Mouse (Mus musculus): Measurements from ENCODE around the gene Evi5.

The Evi5 gene

DNA sequence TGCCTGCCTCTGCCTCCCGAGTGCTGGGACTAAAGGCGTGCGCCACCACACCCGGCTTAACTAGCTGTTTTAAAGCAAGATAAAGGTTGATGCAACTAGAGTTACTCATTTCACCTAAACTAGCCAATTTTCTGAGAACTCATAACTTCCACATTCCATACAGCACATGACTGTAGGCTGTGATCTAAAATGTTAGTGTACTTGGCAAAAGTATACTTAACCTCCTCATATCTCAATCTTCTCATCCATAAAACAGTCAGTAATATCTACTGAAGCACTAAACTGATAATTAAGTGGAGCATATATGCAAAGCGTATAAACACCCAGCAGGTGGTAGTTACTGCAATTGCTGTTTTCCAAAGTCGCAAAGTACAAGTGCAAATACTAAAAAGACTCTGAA is 1.6 kb downstream of the Evi5 start:
- DNase-seq (ENCODE audit: low spot score in 2 of 2), result no peak

- peak in 1 of 2 experiments; percentile 17 for DNase-seq (ENCODE audit: low spot score in 2 of 2)
Measured at GRCm38 (mm10) chr5:107869701-107870100, 5.2 kb downstream of the Evi5 start.

GRCm38 (mm10) chr5:107868905-107869424 is 5.9 kb downstream of the Evi5 start:
- peak; percentile 83 to 85 for DNase-seq (ENCODE audit: low spot score in 2 of 2)

- peak; percentile 72 for DNase-seq (ENCODE audit: low spot score in 2 of 2)
Measured at GRCm38 (mm10) chr5:107867970-107868904, 6.7 kb downstream of the Evi5 start.

DNA sequence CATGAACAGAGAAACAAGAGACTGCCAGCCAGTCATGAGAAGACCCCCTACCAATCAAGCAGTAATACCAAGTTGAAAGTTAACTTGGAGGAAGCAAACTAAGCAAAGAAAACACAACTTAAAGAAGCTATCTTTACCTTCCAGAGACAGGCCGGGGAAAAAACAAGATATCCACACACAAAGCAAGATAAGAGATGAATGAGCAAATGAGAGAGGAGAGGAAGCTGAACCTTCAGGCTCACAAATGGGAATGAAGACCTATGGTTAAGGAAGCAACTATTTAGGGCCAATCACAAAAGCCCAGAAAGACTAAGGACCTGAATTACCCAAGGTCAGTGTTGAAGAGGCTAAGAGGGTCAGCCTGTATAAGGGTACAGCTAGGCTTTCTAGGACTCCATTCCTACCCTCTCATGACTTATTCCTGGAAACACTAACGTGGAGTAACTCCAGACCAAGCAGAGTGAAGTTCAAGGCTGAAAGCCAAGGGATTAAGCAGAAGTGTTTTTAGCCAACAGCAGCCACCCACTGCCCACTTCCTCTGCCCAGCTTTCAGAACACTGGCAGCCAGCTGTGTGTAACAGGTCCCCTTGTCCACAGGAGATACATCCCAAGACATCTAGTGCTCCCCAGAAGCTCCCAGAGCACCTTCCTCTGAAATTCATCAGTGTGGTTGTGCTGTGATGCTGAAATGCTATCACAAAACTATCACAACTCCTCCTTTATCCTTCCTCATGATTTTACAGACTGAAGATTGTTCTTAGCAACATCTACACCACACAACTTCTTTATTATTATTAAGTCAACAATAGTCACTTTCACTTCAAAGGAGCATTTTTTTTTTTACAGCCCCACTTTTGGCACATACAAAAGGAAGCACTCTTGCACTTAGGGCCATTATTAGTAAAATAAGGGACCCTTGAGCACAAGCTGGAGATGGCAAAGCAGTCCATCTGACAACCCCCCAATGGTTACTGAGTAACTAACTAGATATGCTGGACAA is 8.5 kb downstream of the Evi5 start:
- peak; percentile 23 to 32 for DNase-seq (ENCODE audit: low spot score in 2 of 2)

DNA sequence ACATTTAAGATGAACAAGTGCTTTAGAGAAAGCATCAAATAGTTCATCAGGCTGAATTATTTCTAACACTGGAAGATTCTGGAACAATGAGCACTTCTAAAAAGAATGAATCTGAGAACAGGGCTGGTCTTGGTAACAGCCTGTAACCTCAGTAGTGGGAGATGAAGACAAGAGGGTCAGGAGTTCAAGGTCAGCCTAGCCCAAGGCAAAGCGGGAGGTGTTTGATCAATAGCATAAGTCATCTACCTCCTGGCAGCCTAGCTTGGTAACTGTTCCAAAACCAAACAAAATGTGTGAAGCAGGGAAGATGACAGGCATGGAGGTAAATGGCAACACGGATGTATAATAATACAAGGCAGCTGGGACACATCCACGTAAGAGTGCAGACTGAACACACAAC is 10.9 kb downstream of the Evi5 start:
- DNase-seq (ENCODE audit: low spot score in 2 of 2), result no peak

DNA sequence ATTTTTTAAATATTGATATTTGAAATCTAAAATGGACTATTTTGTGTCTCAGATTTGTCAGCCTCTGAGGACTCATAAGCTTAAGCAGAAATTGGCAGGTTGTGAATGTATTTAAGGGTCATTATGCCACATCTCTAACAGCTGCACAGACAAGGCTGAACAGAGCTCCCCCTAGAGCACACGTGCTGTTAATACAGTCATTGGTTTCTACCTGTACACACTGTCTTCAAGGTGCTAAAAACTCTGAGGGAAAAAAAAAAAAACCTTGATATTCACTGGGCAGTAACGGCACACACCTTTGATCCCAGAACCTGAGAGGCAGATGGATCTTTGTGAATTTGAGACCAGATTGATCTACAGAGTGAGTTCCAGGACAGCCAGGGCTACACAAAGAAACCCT is 15.9 kb downstream of the Evi5 start:
- DNase-seq (ENCODE audit: low spot score in 2 of 2), result no peak

- DNase-seq (ENCODE audit: low spot score in 2 of 2), result no peak
Measured at GRCm38 (mm10) chr5:107855546-107855945, 19.4 kb downstream of the Evi5 start.

- DNase-seq (ENCODE audit: low spot score in 2 of 2), result no peak
Measured at GRCm38 (mm10) chr5:107854556-107854955, 20.4 kb downstream of the Evi5 start.

- DNase-seq (ENCODE audit: low spot score in 2 of 2), result no peak
Measured at GRCm38 (mm10) chr5:107853807-107854206, 21.1 kb downstream of the Evi5 start.

DNA sequence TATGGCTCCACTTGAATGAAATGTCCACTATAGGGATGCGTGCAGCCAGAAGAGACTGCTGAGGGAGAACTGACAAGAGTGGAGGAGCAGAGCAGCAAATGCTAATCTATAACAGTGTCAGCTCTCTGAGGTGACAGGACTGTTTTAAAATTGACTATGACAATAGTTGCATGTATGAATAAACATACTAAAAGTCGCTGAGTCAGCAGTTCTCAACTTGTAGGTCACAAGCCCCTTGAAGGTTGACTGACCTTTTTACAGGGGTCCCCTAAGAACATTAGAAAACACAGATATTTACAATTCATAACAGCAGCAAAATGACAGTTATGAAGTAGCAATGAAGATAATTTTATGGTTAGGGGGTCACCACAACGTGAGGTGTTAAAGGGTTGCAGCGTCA is 25.9 kb downstream of the Evi5 start:
- no peak for DNase-seq (ENCODE audit: low spot score in 2 of 2)

DNA sequence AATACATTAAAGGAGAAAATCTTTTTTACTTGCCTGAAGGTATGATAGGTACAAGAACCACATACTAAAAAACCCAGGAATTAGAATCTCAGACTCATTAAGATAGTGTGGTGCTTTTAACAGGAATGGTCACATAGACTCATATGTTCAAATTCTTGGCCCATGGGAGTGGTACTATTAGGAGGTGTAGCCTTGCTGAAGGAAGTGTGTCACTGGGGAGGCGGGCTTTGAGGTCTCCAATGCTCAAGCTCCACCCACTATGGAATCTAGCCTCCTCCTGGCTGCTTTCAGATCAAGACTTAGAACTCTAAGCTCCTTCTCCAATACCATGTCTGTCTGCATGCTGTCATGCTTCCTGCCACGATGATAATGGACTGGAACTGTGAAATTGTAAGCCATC is 27.1 kb downstream of the Evi5 start:
- no peak for DNase-seq (ENCODE audit: low spot score in 2 of 2)

GRCm38 (mm10) chr5:107847349-107847748 is 27.6 kb downstream of the Evi5 start:
- no peak for DNase-seq (ENCODE audit: low spot score in 2 of 2)

- no peak for DNase-seq (ENCODE audit: low spot score in 2 of 2)
Measured at GRCm38 (mm10) chr5:107840549-107841238, 34.2 kb downstream of the Evi5 start.

GRCm38 (mm10) chr5:107838891-107839644 is 35.8 kb downstream of the Evi5 start:
- DNase-seq (ENCODE audit: low spot score in 2 of 2), result no peak

GRCm38 (mm10) chr5:107834287-107834686 is 40.6 kb downstream of the Evi5 start:
- no peak for DNase-seq (ENCODE audit: low spot score in 2 of 2)

DNA sequence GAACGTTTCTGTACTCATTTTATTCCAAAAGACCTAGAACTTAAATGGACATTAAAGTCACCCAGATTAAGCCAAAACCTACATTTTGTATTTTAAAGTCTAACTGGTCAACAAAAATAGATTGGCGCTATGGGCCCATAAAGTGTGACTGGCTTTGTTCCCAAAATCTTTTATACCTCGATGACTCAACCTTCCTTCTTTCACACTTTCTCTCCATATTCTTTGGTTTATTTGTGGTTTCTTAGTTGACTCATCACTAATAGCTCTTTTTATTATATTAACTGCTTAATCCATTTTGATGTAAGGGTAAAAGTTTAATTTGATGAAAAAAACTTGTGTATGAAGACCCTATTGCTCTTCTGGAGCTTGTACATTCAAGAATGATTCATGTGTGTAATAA is 43.6 kb downstream of the Evi5 start:
- DNase-seq (ENCODE audit: low spot score in 2 of 2), result no peak

GRCm38 (mm10) chr5:107829998-107830560 is 44.8 kb downstream of the Evi5 start, which contains the start of gene Ube2d2b:
Ube2d2b (plus strand) TSS chr5:107830099.
- no peak for DNase-seq (ENCODE audit: low spot score in 2 of 2)

GRCm38 (mm10) chr5:107822521-107822920 is 52.4 kb downstream of the Evi5 start:
- DNase-seq (ENCODE audit: low spot score in 2 of 2), result no peak

DNA sequence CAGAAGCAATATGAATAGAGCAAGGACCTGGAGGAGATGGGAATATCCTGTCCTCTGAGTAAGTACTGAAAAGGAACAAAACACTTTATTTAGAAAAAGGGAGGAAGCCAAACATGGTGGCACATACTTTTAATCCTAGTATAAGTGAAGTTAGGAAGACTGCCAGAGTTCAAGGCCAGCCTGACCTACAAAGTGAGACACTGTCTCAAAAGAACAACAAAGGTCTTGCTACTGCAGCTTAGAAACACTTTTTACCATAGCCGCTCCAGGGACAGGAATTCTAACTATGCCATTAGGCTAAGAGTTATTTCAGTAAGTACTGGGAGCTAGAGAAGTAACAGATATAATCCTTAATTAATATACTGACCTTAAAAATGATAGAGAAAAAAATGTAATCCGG is 60.3 kb downstream of the Evi5 start:
- DNase-seq (ENCODE audit: low spot score in 2 of 2), result no peak
